Mouse (Mus musculus) kidney, adult 2 months (tissue): ENCODE measurements around the gene En1. TPM values are rescaled to one million over a fixed set of nuclear protein-coding genes. Genes with fewer than 3 reads are reported as not detected.

Experiments used
- DNase-seq: peaks from one replicate; pipeline ENCODE4 v3.0.0; 2021
- H3K27ac ChIP-seq: fragments of 200-500 bp; 2 replicates; pipeline ENCODE4 v1.5.1; 2012; ENCODE audit warnings: low read depth, low read length, control low read depth, inconsistent platforms; ENCODE audit not compliant: insufficient read depth
- H3K27me3 ChIP-seq: fragments of 200-500 bp; replicated peaks from 2 replicates; pipeline ENCODE4 v1.6.1; 2012; ENCODE audit warnings: mild to moderate bottlenecking, moderate library complexity, low read length, inconsistent platforms; ENCODE audit not compliant: control insufficient read depth, insufficient read depth
- H3K36me3 ChIP-seq: fragments of 200-500 bp; 2 replicates; pipeline ENCODE4 v1.6.1; 2012; ENCODE audit warnings: mild to moderate bottlenecking, moderate library complexity, low read length, inconsistent platforms; ENCODE audit not compliant: control insufficient read depth, insufficient read depth
- H3K4me1 ChIP-seq: fragments of 200-500 bp; 2 replicates; pipeline ENCODE4 v1.6.1; 2011; ENCODE audit warnings: low read length; ENCODE audit not compliant: control insufficient read depth, insufficient read depth
- H3K4me3 ChIP-seq: fragments of 200-500 bp; 2 replicates; pipeline ENCODE4 v1.5.1; 2011; ENCODE audit warnings: mild to moderate bottlenecking, low read depth, low read length, control low read depth; ENCODE audit not compliant: insufficient read depth
- CTCF ChIP-seq: fragments of 200-500 bp; conservative IDR thresholded peaks from 2 replicates; pipeline ENCODE4 v1.5.1; 2011; ENCODE audit warnings: low read depth, mild to moderate bottlenecking, control low read depth, low read length, moderate library complexity, mixed read lengths; ENCODE audit not compliant: insufficient read depth, insufficient read length
- POLR2A ChIP-seq: fragments of 200-500 bp; IDR thresholded peaks from one replicate; pipeline ENCODE4 v1.6.1; 2011; ENCODE audit warnings: low read depth, low read length, control low read depth
- WGBS: fragments of 180-500 bp; shearing (Covaris S2); methylation state at CpG from one replicate; pipeline ENCODE4 v1.1.7; 2018; 5-methylcytosine and 5-hydroxymethylcytosine counted together
- polyA plus RNA-seq: library from polyadenylated mRNA; depleted of rRNA; stranded (reverse); fragments of >200 nt; gene quantifications from 2 replicates; pipeline ENCODE4 v1.2.3, GENCODE M21; 2012

En1 gene
- polyA plus RNA-seq, 1 experiment = 0.08 TPM

GRCm38 (mm10) chr1:120614307-120615100 is 12.3 kb downstream of the En1 start:
- 0 out of 2 replicates have a peak, but pooled peaks cover 1% of the 10 kb centered on the region for H3K27me3 ChIP-seq
- H3K4me1 ChIP-seq = no peaks in the 10 kb centered on the region
- WGBS = 5% methylated on average over 30 of the region's 30 CpGs
- TF ChIP-seq POLR2A (no peak), CTCF (no peak)
- H3K27ac ChIP-seq = no peak overlapping the region
- no peak overlapping the region for H3K4me3 ChIP-seq
- no peak for DNase-seq
- H3K36me3 ChIP-seq = no peaks in the 10 kb centered on the region

- 3% methylated on average over 4 of the region's 4 CpGs for WGBS
- no peaks in the 10 kb centered on the region for H3K4me1 ChIP-seq
- H3K27me3 ChIP-seq = 0 out of 2 replicates have a peak, but pooled peaks cover 1% of the 10 kb centered on the region
- H3K36me3 ChIP-seq = no peaks in the 10 kb centered on the region
- TF ChIP-seq POLR2A = no peak
- no peak for TF ChIP-seq CTCF
- no peak overlapping the region for H3K27ac ChIP-seq
- no peak overlapping the region for H3K4me3 ChIP-seq
- DNase-seq = no peak
Measured at GRCm38 (mm10) chr1:120615521-120615920, 13.3 kb downstream of the En1 start.

DNA sequence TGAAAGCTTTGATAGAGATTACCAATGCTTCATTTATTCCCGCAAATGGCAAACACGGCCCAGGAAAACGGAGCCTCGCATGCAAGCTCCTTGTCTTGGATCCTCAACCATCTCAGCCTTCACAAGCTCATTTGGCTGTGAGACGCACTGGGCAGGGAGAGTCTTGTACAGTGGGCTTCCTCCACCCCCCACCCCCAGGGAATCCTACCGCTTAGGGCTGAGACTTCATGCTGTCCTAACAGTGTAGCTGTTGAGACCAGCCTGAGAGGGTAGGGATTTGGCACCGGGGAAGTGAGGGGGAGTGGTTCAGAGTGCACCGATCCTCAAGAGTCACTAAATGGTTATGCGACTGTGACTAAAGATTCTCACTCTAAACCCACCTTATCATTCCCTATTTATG is 13.7 kb downstream of the En1 start:
- Histone ChIP-seq H3K4me1 (no peaks in the 10 kb centered on the region), H3K27ac (no peak overlapping the region), H3K4me3 (no peak overlapping the region), H3K36me3 (no peaks in the 10 kb centered on the region), H3K27me3 (0 out of 2 replicates have a peak, but pooled peaks cover 1% of the 10 kb centered on the region)
- 3% methylated on average over 9 of the region's 9 CpGs for WGBS
- DNase-seq = no peak
- no peak for TF ChIP-seq POLR2A
- TF ChIP-seq CTCF = no peak

DNA sequence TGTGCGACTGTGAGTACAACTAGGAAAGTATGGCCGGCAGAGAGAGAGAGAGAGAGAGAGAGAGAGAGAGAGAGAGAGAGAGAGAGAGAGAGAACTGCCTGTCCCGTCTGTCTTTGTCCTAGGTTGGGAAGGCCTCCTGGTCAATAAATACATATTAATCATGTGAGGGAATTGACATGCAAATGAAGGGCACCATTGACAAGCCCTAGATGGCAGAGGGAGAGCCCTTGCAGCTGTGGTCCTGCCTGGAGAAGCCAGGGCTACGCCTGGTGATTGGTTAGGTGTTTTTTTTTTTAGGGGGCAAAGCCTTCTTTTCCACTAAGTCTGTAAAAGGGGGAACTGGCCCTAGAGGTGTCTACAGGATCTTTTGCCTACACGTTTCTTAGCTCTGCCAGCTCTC is 19.2 kb downstream of the En1 start:
- no peak overlapping the region for H3K4me3 ChIP-seq
- no peak for DNase-seq
- H3K4me1 ChIP-seq = no peaks in the 10 kb centered on the region
- H3K27ac ChIP-seq = no peak overlapping the region
- H3K36me3 ChIP-seq = no peaks in the 10 kb centered on the region
- no peaks in the 10 kb centered on the region for H3K27me3 ChIP-seq
- WGBS = 26% methylated on average over 5 of the region's 5 CpGs
- TF ChIP-seq CTCF (no peak), POLR2A (no peak)

- Histone ChIP-seq H3K27me3 (no peaks in the 10 kb centered on the region), H3K27ac (no peak overlapping the region), H3K4me1 (no peaks in the 10 kb centered on the region), H3K4me3 (no peak overlapping the region), H3K36me3 (no peaks in the 10 kb centered on the region)
- 34% methylated on average over 11 of the region's 11 CpGs for WGBS
- TF ChIP-seq POLR2A (no peak), CTCF (no peak)
- no peak for DNase-seq
Measured at GRCm38 (mm10) chr1:120626930-120627621, 24.9 kb downstream of the En1 start.

DNA sequence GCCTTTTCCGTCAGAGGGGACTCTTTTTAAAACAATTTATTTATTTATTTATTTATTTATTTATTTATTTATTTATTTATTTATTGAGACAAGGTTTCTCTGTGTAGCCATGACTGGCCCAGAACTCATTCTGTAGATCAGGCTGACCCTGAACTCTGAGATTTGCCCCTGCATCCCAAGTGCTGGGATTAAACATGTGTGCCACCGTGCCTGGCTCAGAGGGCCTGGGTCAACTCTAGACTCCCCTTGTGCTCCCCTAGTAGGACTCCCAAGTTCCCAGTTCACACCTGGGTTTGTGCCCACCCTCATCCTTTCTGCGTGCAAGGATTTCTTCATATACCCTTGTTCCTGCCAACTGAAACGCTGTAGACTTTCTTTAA is 25.4 kb downstream of the En1 start:
- H3K27me3 ChIP-seq = no peaks in the 10 kb centered on the region
- no peak overlapping the region for H3K27ac ChIP-seq
- no peak overlapping the region for H3K4me3 ChIP-seq
- no peaks in the 10 kb centered on the region for H3K36me3 ChIP-seq
- H3K4me1 ChIP-seq = no peaks in the 10 kb centered on the region
- WGBS = 79% methylated on average over 4 of the region's 4 CpGs
- no peak for DNase-seq
- no peak for TF ChIP-seq CTCF
- TF ChIP-seq POLR2A = no peak

DNA sequence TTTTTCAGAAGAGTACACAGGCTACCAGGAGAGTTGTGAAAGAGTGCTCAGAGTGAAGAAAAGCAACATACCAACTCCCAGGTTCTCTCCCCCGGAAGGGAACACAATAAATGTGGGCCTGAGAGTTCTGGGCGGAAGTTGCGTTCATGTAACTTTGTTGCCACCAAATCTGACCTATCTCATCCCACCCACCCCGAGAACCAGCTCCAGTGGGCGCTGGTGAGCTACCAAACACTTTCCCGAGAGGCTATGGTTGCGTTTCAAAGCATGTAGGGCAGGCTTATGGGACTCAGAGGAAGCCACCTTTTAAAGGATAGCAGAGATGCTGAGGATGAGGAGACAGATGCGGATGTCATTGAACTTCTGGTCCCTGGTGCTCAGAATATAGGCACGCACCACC is 26.6 kb downstream of the En1 start:
- H3K27me3 ChIP-seq = no peaks in the 10 kb centered on the region
- 48% methylated on average over 9 of the region's 9 CpGs for whole genome bisulfite sequencing
- TF ChIP-seq CTCF (peak; percentile 35; the same call in 1 of the 2 replicates), POLR2A (no peak)

More for the DNA sequence above, 26.6 kb downstream of the En1 start:
- no peak overlapping the region for H3K4me3 ChIP-seq
- no peak overlapping the region for H3K27ac ChIP-seq
- DNase-seq = no peak
- H3K4me1 ChIP-seq = no peaks in the 10 kb centered on the region
- no peaks in the 10 kb centered on the region for H3K36me3 ChIP-seq
